Mouse (Mus musculus): Measurements from ENCODE around the gene Myl3. TPM values are rescaled to one million over a fixed set of nuclear protein-coding genes. Genes with fewer than 3 reads are reported as not detected.
A peak's percentile ranks its signal among the peaks of the same experiment; 100 is the strongest.

Myl3 gene
- polyA plus RNA-seq, 1 experiment from 2014 or later, result not detected

GRCm38 (mm10) chr9:110722060-110722459 is 19.6 kb upstream of the Myl3 start:
- H3K9me3 ChIP-seq (ENCODE audit: control insufficient read depth), result no peaks in the 10 kb centered on the region
- WGBS, result 90% methylated on average over 10 of the region's 10 CpGs
- H3K36me3 ChIP-seq (ENCODE audit: control insufficient read depth, insufficient read depth), result peaks cover 13% of the 10 kb centered on the region
- TF ChIP-seq CTCF (IDR thresholded peaks at IDR 0.05; ENCODE audit: low read depth), result no peak
- H3K27ac ChIP-seq (ENCODE audit: low read depth, low read length), result no peak overlapping the region
- H3K4me3 ChIP-seq (ENCODE audit: low read depth, low read length), result no peak overlapping the region
- H3K4me1 ChIP-seq (replicated peaks; ENCODE audit: control insufficient read depth, insufficient read depth, low read length), result no peaks in the 10 kb centered on the region
- H3K27me3 ChIP-seq (replicated peaks; ENCODE audit: control insufficient read depth, insufficient read depth, low read length), result no peaks in the 10 kb centered on the region
- no peak for ATAC-seq
- no peak overlapping the region for H3K4me2 ChIP-seq (replicated peaks; ENCODE audit: low read depth)
- H3K9ac ChIP-seq (ENCODE audit: low read depth, low read length), result no peak overlapping the region

- H3K27ac ChIP-seq (ENCODE audit: low read depth, low read length), result no peak overlapping the region; the same call in 1 of the 2 replicates
- H3K9me3 ChIP-seq (ENCODE audit: control insufficient read depth), result no peaks in the 10 kb centered on the region
- no peak overlapping the region for H3K4me2 ChIP-seq (replicated peaks; ENCODE audit: low read depth)
- no peak overlapping the region for H3K4me3 ChIP-seq (ENCODE audit: low read depth, low read length)
- no peaks in the 10 kb centered on the region for H3K27me3 ChIP-seq (replicated peaks; ENCODE audit: control insufficient read depth, insufficient read depth, low read length)
- no peaks in the 10 kb centered on the region for H3K4me1 ChIP-seq (replicated peaks; ENCODE audit: control insufficient read depth, insufficient read depth, low read length)
- ATAC-seq, result no peak
- no peak for TF ChIP-seq CTCF (IDR thresholded peaks at IDR 0.05; ENCODE audit: low read depth)
- no peak overlapping the region for H3K9ac ChIP-seq (ENCODE audit: low read depth, low read length)
- peaks cover 13% of the 10 kb centered on the region for H3K36me3 ChIP-seq (ENCODE audit: control insufficient read depth, insufficient read depth)
- 46% methylated on average over 9 of the region's 9 CpGs for WGBS
Measured at GRCm38 (mm10) chr9:110725721-110726135, 15.9 kb upstream of the Myl3 start.

- Histone ChIP-seq H3K9me3 (ENCODE audit: control insufficient read depth) (no peaks in the 10 kb centered on the region), H3K27me3 (replicated peaks; ENCODE audit: control insufficient read depth, insufficient read depth, low read length) (0 out of 2 replicates have a peak, but pooled peaks cover 3% of the 10 kb centered on the region), H3K4me1 (replicated peaks; ENCODE audit: control insufficient read depth, insufficient read depth, low read length) (no peaks in the 10 kb centered on the region), H3K4me3 (ENCODE audit: low read depth, low read length) (no peak overlapping the region), H3K27ac (ENCODE audit: low read depth, low read length) (no peak overlapping the region), H3K4me2 (replicated peaks; ENCODE audit: low read depth) (no peak overlapping the region), H3K36me3 (ENCODE audit: control insufficient read depth, insufficient read depth) (peaks cover 13% of the 10 kb centered on the region), H3K9ac (ENCODE audit: low read depth, low read length) (no peak overlapping the region)
- ATAC-seq, result no peak
- 63% methylated on average over 31 of the region's 33 CpGs for WGBS
- TF ChIP-seq CTCF (IDR thresholded peaks at IDR 0.05; ENCODE audit: low read depth), result no peak
Measured at GRCm38 (mm10) chr9:110726867-110727266, 14.8 kb upstream of the Myl3 start.

GRCm38 (mm10) chr9:110729841-110730240 is 11.8 kb upstream of the Myl3 start:
- Histone ChIP-seq H3K4me3 (ENCODE audit: low read depth, low read length) (no peak overlapping the region), H3K4me1 (replicated peaks; ENCODE audit: control insufficient read depth, insufficient read depth, low read length) (0 out of 2 replicates have a peak, but pooled peaks cover 7% of the 10 kb centered on the region), H3K27ac (ENCODE audit: low read depth, low read length) (no peak overlapping the region), H3K4me2 (replicated peaks; ENCODE audit: low read depth) (no peak overlapping the region), H3K9me3 (ENCODE audit: control insufficient read depth) (no peaks in the 10 kb centered on the region), H3K36me3 (ENCODE audit: control insufficient read depth, insufficient read depth) (peaks cover 7% of the 10 kb centered on the region; the same call in 1 of the 2 replicates), H3K9ac (ENCODE audit: low read depth, low read length) (no peak overlapping the region), H3K27me3 (replicated peaks; ENCODE audit: control insufficient read depth, insufficient read depth, low read length) (0 out of 2 replicates have a peak, but pooled peaks cover 11% of the 10 kb centered on the region)
- peak; percentile 78 for TF ChIP-seq CTCF (IDR thresholded peaks at IDR 0.05; ENCODE audit: low read depth)
- ATAC-seq, result no peak
- 12% methylated on average over 8 of the region's 8 CpGs for WGBS

- TF ChIP-seq CTCF (IDR thresholded peaks at IDR 0.05; ENCODE audit: low read depth), result no peak
- Histone ChIP-seq H3K9me3 (ENCODE audit: control insufficient read depth) (no peaks in the 10 kb centered on the region), H3K27ac (ENCODE audit: low read depth, low read length) (no peak overlapping the region), H3K4me1 (replicated peaks; ENCODE audit: control insufficient read depth, insufficient read depth, low read length) (0 out of 2 replicates have a peak, but pooled peaks cover 7% of the 10 kb centered on the region), H3K36me3 (ENCODE audit: control insufficient read depth, insufficient read depth) (no peaks in the 10 kb centered on the region; the same call in 1 of the 2 replicates), H3K9ac (ENCODE audit: low read depth, low read length) (no peak overlapping the region), H3K4me3 (ENCODE audit: low read depth, low read length) (no peak overlapping the region), H3K27me3 (replicated peaks; ENCODE audit: control insufficient read depth, insufficient read depth, low read length) (0 out of 2 replicates have a peak, but pooled peaks cover 19% of the 10 kb centered on the region), H3K4me2 (replicated peaks; ENCODE audit: low read depth) (no peak overlapping the region; the same call in 1 of the 2 replicates)
- 71% methylated on average over 4 of the region's 4 CpGs for WGBS
- no peak for ATAC-seq
Measured at GRCm38 (mm10) chr9:110731859-110732258, 9.8 kb upstream of the Myl3 start.

- H3K27me3 ChIP-seq (replicated peaks; ENCODE audit: control insufficient read depth, insufficient read depth, low read length), result 0 out of 2 replicates have a peak, but pooled peaks cover 19% of the 10 kb centered on the region
- under 1% methylated on average over 26 of the region's 26 CpGs for WGBS
- H3K9me3 ChIP-seq (ENCODE audit: control insufficient read depth), result no peaks in the 10 kb centered on the region
- H3K4me3 ChIP-seq (ENCODE audit: low read depth, low read length), result peak overlapping the region; percentile 25
- peak overlapping the region; percentile 63 for H3K4me2 ChIP-seq (replicated peaks; ENCODE audit: low read depth)
- no peak overlapping the region for H3K9ac ChIP-seq (ENCODE audit: low read depth, low read length)
- 0 out of 2 replicates have a peak, but pooled peaks have one; percentile 2 for TF ChIP-seq CTCF (IDR thresholded peaks at IDR 0.05; ENCODE audit: low read depth)
- ATAC-seq, result peak; percentile 80
- H3K4me1 ChIP-seq (replicated peaks; ENCODE audit: control insufficient read depth, insufficient read depth, low read length), result 0 out of 2 replicates have a peak, but pooled peaks cover 7% of the 10 kb centered on the region
- no peak overlapping the region; the same call in 1 of the 2 replicates for H3K27ac ChIP-seq (ENCODE audit: low read depth, low read length)
- H3K36me3 ChIP-seq (ENCODE audit: control insufficient read depth, insufficient read depth), result no peaks in the 10 kb centered on the region; the same call in 1 of the 2 replicates
Measured at GRCm38 (mm10) chr9:110732623-110733022, 9.0 kb upstream of the Myl3 start.
